18 mouse cellular contexts compared by ENCODE assay signal in genomic region chr9:63568314-63568713, GRCm38 (mm10). TPM values are rescaled to one million over a fixed set of nuclear protein-coding genes. Genes with fewer than 3 reads are reported as not detected.
DNase-seq lines count a peak whose midpoint lies in the region; ATAC-seq lines count a peak whose summit lies in the region.
"Had no signal": no experiment of that assay in that cellular context is flagged by ENCODE, and none has a peak within 500 bp of the region (broad histone marks: within the 10 kb centered on the region; RNA-seq: fewer than 3 reads in every experiment).

No protein-coding gene starts in this region.

- H3K4me3 ChIP-seq in embryonic facial prominence, embryonic 12.5 days = no peak overlapping the region
- no peak overlapping the region for H3K4me3 ChIP-seq in embryonic facial prominence, embryonic 10.5 days
- no peak overlapping the region for H3K4me3 ChIP-seq in hindbrain, embryonic 10.5 days
- H3K4me3 ChIP-seq in hindbrain, embryonic 11.5 days (ENCODE audit: low read depth, low read length) = no peak overlapping the region
- no peak overlapping the region for H3K4me3 ChIP-seq in lung, embryonic 15.5 days
- no peak overlapping the region for H3K4me3 ChIP-seq in neural tube, embryonic 15.5 days (replicated peaks)
- H3K4me3 ChIP-seq: megakaryocyte, embryonic 14.5 days; neural tube, embryonic 12.5 days; stomach, embryonic 15.5 days had no signal

- peak overlapping the region; percentile 11; the same call in 1 of the 2 replicates for H3K4me2 ChIP-seq in embryonic facial prominence, embryonic 12.5 days (replicated peaks)
- H3K4me2 ChIP-seq in hindbrain, embryonic 11.5 days (replicated peaks; ENCODE audit: low read depth, low read length) = no peak overlapping the region
- peak overlapping the region; percentile 26 for H3K4me2 ChIP-seq in lung, embryonic 15.5 days
- H3K4me2 ChIP-seq in neural tube, embryonic 15.5 days = no peak overlapping the region
- H3K4me2 ChIP-seq: stomach, embryonic 15.5 days had no signal

- peaks cover 20% of the 10 kb centered on the region for H3K4me1 ChIP-seq in embryonic facial prominence, embryonic 12.5 days
- H3K4me1 ChIP-seq in embryonic facial prominence, embryonic 10.5 days = peaks cover 23% of the 10 kb centered on the region
- H3K4me1 ChIP-seq in hindbrain, embryonic 10.5 days (replicated peaks) = peaks cover 26% of the 10 kb centered on the region
- H3K4me1 ChIP-seq in hindbrain, embryonic 11.5 days (replicated peaks; ENCODE audit: control insufficient read depth, insufficient read depth, low read length) = peaks cover 8% of the 10 kb centered on the region; the same call in 1 of the 2 replicates
- peaks cover 27% of the 10 kb centered on the region for H3K4me1 ChIP-seq in lung, embryonic 15.5 days
- H3K4me1 ChIP-seq in neural tube, embryonic 15.5 days = peaks cover 28% of the 10 kb centered on the region
- H3K4me1 ChIP-seq: stomach, embryonic 15.5 days had no signal

- H3K36me3 ChIP-seq in embryonic facial prominence, embryonic 12.5 days = no peaks in the 10 kb centered on the region
- H3K36me3 ChIP-seq in embryonic facial prominence, embryonic 10.5 days (replicated peaks) = no peaks in the 10 kb centered on the region
- H3K36me3 ChIP-seq in hindbrain, embryonic 10.5 days = no peaks in the 10 kb centered on the region
- H3K36me3 ChIP-seq in hindbrain, embryonic 11.5 days (ENCODE audit: control insufficient read depth, insufficient read depth, low read length) = no peaks in the 10 kb centered on the region
- no peaks in the 10 kb centered on the region for H3K36me3 ChIP-seq in lung, embryonic 15.5 days
- H3K36me3 ChIP-seq in neural tube, embryonic 15.5 days = no peaks in the 10 kb centered on the region
- H3K36me3 ChIP-seq: neural tube, embryonic 12.5 days; stomach, embryonic 15.5 days had no signal

- no peak for DNase-seq in embryonic facial prominence, embryonic 10.5 days (ENCODE audit: low spot score)
- DNase-seq in hindbrain, embryonic 10.5 days (ENCODE audit: low spot score) = no peak
- no peak for DNase-seq in hindbrain, embryonic 11.5 days (ENCODE audit: low spot score)
- no peak for DNase-seq in lung, adult 18-20 months
- no peak for DNase-seq in spleen, adult 18-20 months
- DNase-seq: cerebellum, adult 9-11 months; thymus, postnatal 14 days had no signal

- ATAC-seq in embryonic facial prominence, embryonic 12.5 days (ENCODE audit: insufficient number of reproducible peaks, insufficient read depth, low FRiP score, low TSS enrichment) = no peak
- no peak for ATAC-seq in hindbrain, embryonic 11.5 days (ENCODE audit: low FRiP score)
- ATAC-seq in lung, embryonic 15.5 days (ENCODE audit: borderline replicate concordance, extremely low read depth, low FRiP score, low TSS enrichment) = no peak
- no peak for ATAC-seq in neural tube, embryonic 15.5 days (ENCODE audit: low FRiP score)
- ATAC-seq: intestine, postnatal 0 days; midbrain, embryonic 16.5 days had no signal

- peaks cover 5% of the 10 kb centered on the region for H3K27me3 ChIP-seq in embryonic facial prominence, embryonic 12.5 days
- peaks cover 8% of the 10 kb centered on the region; the same call in 1 of the 2 replicates for H3K27me3 ChIP-seq in embryonic facial prominence, embryonic 10.5 days (replicated peaks; ENCODE audit: low read depth, poor library complexity, severe bottlenecking)
- no peaks in the 10 kb centered on the region for H3K27me3 ChIP-seq in hindbrain, embryonic 10.5 days (ENCODE audit: insufficient read depth, poor library complexity, severe bottlenecking)
- H3K27me3 ChIP-seq in hindbrain, embryonic 11.5 days (ENCODE audit: control insufficient read depth, insufficient read depth, low read length) = no peaks in the 10 kb centered on the region
- H3K27me3 ChIP-seq in lung, embryonic 15.5 days = no peaks in the 10 kb centered on the region; the same call in 1 of the 2 replicates
- no peaks in the 10 kb centered on the region for H3K27me3 ChIP-seq in neural tube, embryonic 15.5 days (replicated peaks)
- H3K27me3 ChIP-seq: CH12.LX; neural tube, embryonic 12.5 days; stomach, embryonic 15.5 days had no signal

- no peak overlapping the region for H3K9ac ChIP-seq in embryonic facial prominence, embryonic 12.5 days
- no peak overlapping the region for H3K9ac ChIP-seq in hindbrain, embryonic 11.5 days (ENCODE audit: low read depth, low read length)
- no peak overlapping the region for H3K9ac ChIP-seq in lung, embryonic 15.5 days
- no peak overlapping the region for H3K9ac ChIP-seq in neural tube, embryonic 15.5 days (replicated peaks)
- H3K9ac ChIP-seq: neural tube, embryonic 12.5 days; stomach, embryonic 15.5 days had no signal

- no peak overlapping the region for H3K27ac ChIP-seq in embryonic facial prominence, embryonic 12.5 days
- H3K27ac ChIP-seq in embryonic facial prominence, embryonic 10.5 days (replicated peaks) = no peak overlapping the region
- 0 out of 2 replicates have a peak overlapping the region, but pooled peaks have one; percentile 19 for H3K27ac ChIP-seq in hindbrain, embryonic 10.5 days
- H3K27ac ChIP-seq in hindbrain, embryonic 11.5 days (ENCODE audit: low read depth, low read length) = no peak overlapping the region
- H3K27ac ChIP-seq in lung, embryonic 15.5 days = no peak overlapping the region
- peak overlapping the region; percentile 37 for H3K27ac ChIP-seq in neural tube, embryonic 15.5 days (replicated peaks)
- H3K27ac ChIP-seq: neural tube, embryonic 12.5 days; stomach, embryonic 15.5 days had no signal

- 60% methylated on average over 6 of the region's 6 CpGs for WGBS in embryonic facial prominence, embryonic 12.5 days
- WGBS in embryonic facial prominence, embryonic 10.5 days = 78% methylated on average over 6 of the region's 6 CpGs
- WGBS in hindbrain, embryonic 10.5 days = 81% methylated on average over 6 of the region's 6 CpGs
- WGBS in hindbrain, embryonic 11.5 days = 83% methylated on average over 6 of the region's 6 CpGs
- WGBS in lung, embryonic 15.5 days = 62% methylated on average over 6 of the region's 6 CpGs
- WGBS in neural tube, embryonic 15.5 days = 50% methylated on average over 6 of the region's 6 CpGs

- no peaks in the 10 kb centered on the region for H3K9me3 ChIP-seq in embryonic facial prominence, embryonic 12.5 days
- H3K9me3 ChIP-seq in embryonic facial prominence, embryonic 10.5 days = no peaks in the 10 kb centered on the region
- no peaks in the 10 kb centered on the region for H3K9me3 ChIP-seq in hindbrain, embryonic 10.5 days
- no peaks in the 10 kb centered on the region for H3K9me3 ChIP-seq in hindbrain, embryonic 11.5 days (ENCODE audit: control insufficient read depth, low read length)
- H3K9me3 ChIP-seq in lung, embryonic 15.5 days = no peaks in the 10 kb centered on the region
- H3K9me3 ChIP-seq in neural tube, embryonic 15.5 days (replicated peaks) = no peaks in the 10 kb centered on the region
- H3K9me3 ChIP-seq: neural tube, embryonic 12.5 days; stomach, embryonic 15.5 days had no signal

RNA-seq across cellular contexts. Expression of gene Iqch, which starts 34.0 kb away (rescaled TPM):
- polyA plus RNA-seq in embryonic facial prominence, embryonic 12.5 days (2016; fragmentation: Nextera tagmentation; extraction: Ambion mirVana) = 0.08 and 0.14 TPM in 2 replicates
- 0.09 TPM in 1 of 2 replicates, not detected in the other for polyA plus RNA-seq in embryonic facial prominence, embryonic 10.5 days (2016; fragmentation: Nextera tagmentation; extraction: Ambion mirVana)
- polyA plus RNA-seq in hindbrain, embryonic 10.5 days (2016; fragmentation: Nextera tagmentation; extraction: Ambion mirVana) = 0.07 and 0.13 TPM in 2 replicates
- polyA plus RNA-seq in hindbrain, embryonic 11.5 days (2014; fragmentation: Nextera tagmentation; extraction: Ambion mirVana) = 0.32 TPM in 1 of 2 replicates, not detected in the other
- 0.05 and 0.20 TPM in 2 replicates for polyA plus RNA-seq in lung, embryonic 15.5 days (2015; fragmentation: Nextera tagmentation; extraction: Ambion mirVana)
- polyA plus RNA-seq in neural tube, embryonic 15.5 days (2015; fragmentation: Nextera tagmentation; extraction: Ambion mirVana) = 0.12 and 0.24 TPM in 2 replicates
- polyA plus RNA-seq: intestine, postnatal 0 days; large intestine, adult 2 months; liver, embryonic 16.5 days had no signal

RNA-seq across cellular contexts. Expression of gene Aagab, which starts 34.1 kb away (rescaled TPM):
- 28.7 and 28.9 TPM in 2 replicates for polyA plus RNA-seq in embryonic facial prominence, embryonic 12.5 days (2016; fragmentation: Nextera tagmentation; extraction: Ambion mirVana)
- 37.4 and 38.4 TPM in 2 replicates for polyA plus RNA-seq in embryonic facial prominence, embryonic 10.5 days (2016; fragmentation: Nextera tagmentation; extraction: Ambion mirVana)
- polyA plus RNA-seq in hindbrain, embryonic 10.5 days (2016; fragmentation: Nextera tagmentation; extraction: Ambion mirVana) = 46.0 and 50.4 TPM in 2 replicates
- 55.4 and 56.8 TPM in 2 replicates for polyA plus RNA-seq in hindbrain, embryonic 11.5 days (2014; fragmentation: Nextera tagmentation; extraction: Ambion mirVana)
- 27.5 and 29.7 TPM in 2 replicates for polyA plus RNA-seq in lung, embryonic 15.5 days (2015; fragmentation: Nextera tagmentation; extraction: Ambion mirVana)
- polyA plus RNA-seq in neural tube, embryonic 15.5 days (2015; fragmentation: Nextera tagmentation; extraction: Ambion mirVana) = 51.5 and 56.0 TPM in 2 replicates

Comparison
In these comparisons a context has a peak if more than half of its experiments do, and no peak if none do; other contexts are left out.
1. H3K27ac ChIP-seq: peak in hindbrain, embryonic 10.5 days (single experiment) and neural tube, embryonic 15.5 days (single experiment); none in embryonic facial prominence, embryonic 12.5 days (single experiment), embryonic facial prominence, embryonic 10.5 days (single experiment), hindbrain, embryonic 11.5 days (single experiment) and lung, embryonic 15.5 days (single experiment).
2. H3K4me2 ChIP-seq: peak in embryonic facial prominence, embryonic 12.5 days (single experiment) and lung, embryonic 15.5 days (single experiment); none in hindbrain, embryonic 11.5 days (single experiment) and neural tube, embryonic 15.5 days (single experiment).